17 mouse cellular contexts compared by ENCODE assay signal in genomic region chr6:144677491-144678133, GRCm38 (mm10).
A peak's percentile ranks its signal among the peaks of the same experiment; 100 is the strongest.
DNase-seq lines count a peak whose midpoint lies in the region; ATAC-seq lines count a peak whose summit lies in the region.
"Had no signal": no experiment of that assay in that cellular context is flagged by ENCODE, and none has a peak within 500 bp of the region (broad histone marks: within the 10 kb centered on the region; RNA-seq: fewer than 3 reads in every experiment).

No protein-coding gene starts in this region.

- no peak overlapping the region for H3K4me3 ChIP-seq in kidney, embryonic 16.5 days (ENCODE audit: low read length)
- no peak overlapping the region for H3K4me3 ChIP-seq in forebrain, embryonic 13.5 days
- H3K4me3 ChIP-seq: erythroblast, embryonic 14.5 days; heart, embryonic 13.5 days; hindbrain, embryonic 10.5 days; liver, embryonic 13.5 days; neural tube, embryonic 13.5 days had no signal

- no peaks in the 10 kb centered on the region for H3K27me3 ChIP-seq in kidney, embryonic 16.5 days (ENCODE audit: insufficient read depth, low read length)
- H3K27me3 ChIP-seq in forebrain, embryonic 13.5 days: 0 out of 2 replicates have a peak, but pooled peaks cover 2% of the 10 kb centered on the region
- H3K27me3 ChIP-seq: heart, embryonic 13.5 days; liver, embryonic 13.5 days; neural tube, embryonic 13.5 days had no signal

- no peak overlapping the region for H3K9ac ChIP-seq in kidney, embryonic 16.5 days (replicated peaks; ENCODE audit: low read length)
- H3K9ac ChIP-seq in forebrain, embryonic 13.5 days: no peak overlapping the region
- H3K9ac ChIP-seq: heart, embryonic 13.5 days; liver, embryonic 13.5 days; neural tube, embryonic 13.5 days had no signal

- DNase-seq in CD4-positive helper T cell, adult 2 months (ENCODE audit: low read depth, low spot score): peak; percentile 38
- peak; percentile 71 to 75 for DNase-seq in spleen, postnatal 36 days (ENCODE audit: low spot score in 2 of 2)
- DNase-seq in urinary bladder, adult 18-20 months (ENCODE audit: low spot score in 2 of 2): no peak
- no peak for DNase-seq in adrenal gland, postnatal 14 days
- DNase-seq: cerebellum, adult 8-10 months; gastrocnemius, postnatal 25 days; kidney, adult 18-20 months; liver, embryonic 13.5 days had no signal

- no peak overlapping the region for H3K27ac ChIP-seq in kidney, embryonic 16.5 days (ENCODE audit: low read length)
- H3K27ac ChIP-seq in forebrain, embryonic 13.5 days: no peak overlapping the region
- H3K27ac ChIP-seq: heart, embryonic 13.5 days; hindbrain, embryonic 10.5 days; liver, embryonic 13.5 days; neural tube, embryonic 13.5 days had no signal

- no peaks in the 10 kb centered on the region for H3K9me3 ChIP-seq in kidney, embryonic 16.5 days (ENCODE audit: low read length)
- H3K9me3 ChIP-seq in forebrain, embryonic 13.5 days (replicated peaks): no peaks in the 10 kb centered on the region
- H3K9me3 ChIP-seq: heart, embryonic 13.5 days; hindbrain, embryonic 10.5 days; liver, embryonic 13.5 days; neural tube, embryonic 13.5 days had no signal

- WGBS in kidney, embryonic 16.5 days: 91% methylated on average over 9 of the region's 9 CpGs
- WGBS in forebrain, embryonic 13.5 days: 96% methylated on average over 9 of the region's 9 CpGs

- H3K36me3 ChIP-seq in kidney, embryonic 16.5 days (ENCODE audit: insufficient read depth, low read length): no peaks in the 10 kb centered on the region
- H3K36me3 ChIP-seq in forebrain, embryonic 13.5 days (ENCODE audit: poor library complexity, severe bottlenecking): no peaks in the 10 kb centered on the region
- H3K36me3 ChIP-seq: heart, embryonic 13.5 days; hindbrain, embryonic 10.5 days; liver, embryonic 13.5 days; neural tube, embryonic 13.5 days had no signal

- peaks cover 7% of the 10 kb centered on the region; the same call in 1 of the 2 replicates for H3K4me1 ChIP-seq in kidney, embryonic 16.5 days (ENCODE audit: insufficient read depth, low read length)
- peaks cover 19% of the 10 kb centered on the region for H3K4me1 ChIP-seq in forebrain, embryonic 13.5 days
- H3K4me1 ChIP-seq: heart, embryonic 13.5 days; neural tube, embryonic 13.5 days had no signal

- peak; percentile 22 for ATAC-seq in activated CD4-positive, CD25-positive, alpha-beta regulatory T cell, adult 4 months
- ATAC-seq in megakaryocyte progenitor cell, adult 5-6 weeks (replicated peaks; ENCODE audit: poor library complexity): peak; percentile 60
- no peak for ATAC-seq in kidney, embryonic 16.5 days (ENCODE audit: low FRiP score, low TSS enrichment)
- no peak for ATAC-seq in forebrain, embryonic 13.5 days
- ATAC-seq: midbrain, embryonic 16.5 days had no signal

- no peak overlapping the region for H3K4me2 ChIP-seq in kidney, embryonic 16.5 days (replicated peaks; ENCODE audit: low read depth, low read length)
- no peak overlapping the region for H3K4me2 ChIP-seq in forebrain, embryonic 13.5 days
- H3K4me2 ChIP-seq: heart, embryonic 13.5 days; liver, embryonic 13.5 days; neural tube, embryonic 13.5 days had no signal

Comparison
In these comparisons a context has a peak if more than half of its experiments do, and no peak if none do; other contexts are left out.
1. DNase-seq: peak in CD4-positive helper T cell, adult 2 months (single experiment) and spleen, postnatal 36 days (2 of 2); none in urinary bladder, adult 18-20 months (0 of 2) and adrenal gland, postnatal 14 days (single experiment).
2. ATAC-seq: peak in activated CD4-positive, CD25-positive, alpha-beta regulatory T cell, adult 4 months (single experiment) and megakaryocyte progenitor cell, adult 5-6 weeks (single experiment); none in kidney, embryonic 16.5 days (single experiment) and forebrain, embryonic 13.5 days (single experiment).